Mouse (Mus musculus): ENCODE data around the gene D030056L22Rik.

Gene D030056L22Rik

DNA sequence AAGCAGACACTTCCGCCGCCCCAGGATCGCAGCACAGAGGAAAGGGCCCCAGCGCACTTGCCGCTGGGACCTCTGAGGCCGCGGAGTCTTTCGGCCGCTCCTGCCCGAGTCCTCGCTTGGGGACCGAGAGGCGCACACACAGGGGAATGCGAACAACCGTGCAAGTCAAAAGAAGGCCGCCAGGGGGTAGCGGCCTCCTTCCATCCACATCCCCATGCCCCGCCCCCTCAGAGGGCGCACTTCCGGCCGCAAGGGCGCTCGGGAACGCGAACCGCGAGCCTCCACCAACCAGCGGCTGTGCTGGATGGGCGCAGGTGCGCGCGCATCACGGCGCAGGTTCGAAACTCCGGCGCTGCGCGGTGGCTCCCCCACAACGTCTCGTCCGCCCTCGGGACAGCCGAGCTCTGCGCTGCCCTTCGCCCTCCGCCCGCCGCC lies at the start of gene D030056L22Rik:
Gene D030056L22Rik, plus strand, starts transcription at position 328 of the 435 bp plus-strand sequence.
- peak; percentile 98 for DNase-seq

- DNase-seq: no peak
Measured at GRCm38 (mm10) chr19:18663904-18664303, 49.1 kb upstream of the D030056L22Rik start.

GRCm38 (mm10) chr19:18666966-18667365 lies 46.0 kb upstream of the D030056L22Rik start:
- DNase-seq: no peak

DNA sequence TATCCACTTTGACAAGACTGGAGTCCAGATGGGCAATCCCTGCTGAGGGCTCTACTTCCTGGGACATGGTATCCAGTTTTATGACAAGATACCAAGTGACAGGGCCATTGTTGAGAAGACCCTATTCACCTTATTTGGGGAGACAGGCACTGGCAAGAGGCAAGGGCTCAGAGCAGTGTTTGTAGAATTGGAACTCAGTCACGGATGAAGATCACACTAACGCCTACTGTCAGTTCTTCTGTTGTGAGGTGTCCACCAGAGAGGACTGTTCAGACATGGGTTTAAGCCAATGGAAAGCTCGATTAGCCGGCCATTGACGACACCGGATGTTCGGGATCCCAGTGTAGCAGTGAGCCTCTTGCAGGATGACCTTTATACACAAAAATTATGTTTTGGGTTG lies 43.4 kb upstream of the D030056L22Rik start:
- DNase-seq: no peak

GRCm38 (mm10) chr19:18670608-18671007 lies 42.4 kb upstream of the D030056L22Rik start, which contains the start of gene Carnmt1:
Gene Carnmt1 (plus strand): TSS chr19:18670764.
- peak; percentile 99 for DNase-seq

GRCm38 (mm10) chr19:18671056-18671741 lies 41.8 kb upstream of the D030056L22Rik start:
- peak; percentile 29 for DNase-seq

DNA sequence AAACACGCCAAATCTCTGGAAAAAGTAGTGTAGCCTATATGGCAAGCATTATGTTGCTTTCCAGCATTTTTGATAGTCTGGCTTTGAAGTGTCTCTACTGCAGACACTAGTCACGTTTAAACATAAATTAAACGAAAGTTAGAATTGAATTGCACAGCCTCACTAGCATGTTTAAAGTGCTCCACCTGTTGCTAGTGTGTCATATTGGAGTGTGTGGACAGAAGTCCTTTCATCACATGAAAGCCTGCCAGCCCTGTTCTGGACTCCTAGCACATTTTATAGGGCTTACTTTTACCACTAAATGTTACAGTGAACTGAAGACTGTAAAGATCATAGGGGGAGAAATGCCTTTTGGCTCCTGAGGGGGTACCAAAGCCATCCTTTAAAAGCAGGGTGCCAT lies 40.5 kb upstream of the D030056L22Rik start:
- no peak for DNase-seq

DNA sequence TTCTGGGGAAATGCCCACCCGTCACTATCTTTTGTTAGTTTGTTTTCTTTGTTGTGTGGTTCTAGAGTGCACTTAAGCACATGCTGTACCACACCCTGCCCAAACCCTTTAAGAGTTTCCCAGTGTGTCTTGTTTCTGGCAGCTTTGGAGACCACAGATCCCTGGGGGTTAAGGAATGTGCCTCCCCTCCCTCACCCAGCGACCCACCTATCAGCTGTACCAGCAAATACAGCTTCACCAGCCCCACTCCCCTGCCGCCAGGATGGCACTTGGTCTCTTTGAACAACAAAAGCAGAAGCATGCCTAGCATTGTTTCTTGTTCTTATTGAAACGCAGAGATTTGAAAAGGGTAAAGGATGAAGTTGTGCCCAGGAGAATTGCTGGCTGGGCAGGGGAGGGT lies 39.9 kb upstream of the D030056L22Rik start:
- no peak for DNase-seq

GRCm38 (mm10) chr19:18682142-18682541 lies 30.9 kb upstream of the D030056L22Rik start:
- no peak for DNase-seq

- peak; percentile 60 for DNase-seq
Measured at GRCm38 (mm10) chr19:18687556-18687955, 25.4 kb upstream of the D030056L22Rik start.

DNA sequence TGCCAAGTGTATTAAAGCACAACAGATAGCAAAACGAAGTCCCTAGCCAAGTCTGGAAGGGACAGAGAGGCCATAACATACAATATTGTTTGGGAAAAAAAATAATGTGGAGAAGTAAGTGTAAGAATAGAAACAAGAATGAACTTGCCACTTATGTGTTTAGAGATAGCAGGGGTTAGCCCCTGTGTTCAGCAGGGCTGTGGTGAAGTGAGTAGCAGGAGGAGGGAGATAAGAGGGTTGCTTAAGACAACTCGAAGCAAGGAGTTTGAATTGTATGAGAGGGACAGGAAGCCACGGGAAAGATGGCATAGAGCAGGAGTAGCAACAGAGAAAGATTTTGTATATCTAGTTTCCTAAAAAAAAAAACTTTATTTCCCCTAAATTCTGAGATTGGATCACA lies 20.8 kb upstream of the D030056L22Rik start:
- DNase-seq: no peak

- DNase-seq: no peak
Measured at GRCm38 (mm10) chr19:18692768-18693167, 20.2 kb upstream of the D030056L22Rik start.

- no peak for DNase-seq
Measured at GRCm38 (mm10) chr19:18695116-18695515, 17.9 kb upstream of the D030056L22Rik start.

DNA sequence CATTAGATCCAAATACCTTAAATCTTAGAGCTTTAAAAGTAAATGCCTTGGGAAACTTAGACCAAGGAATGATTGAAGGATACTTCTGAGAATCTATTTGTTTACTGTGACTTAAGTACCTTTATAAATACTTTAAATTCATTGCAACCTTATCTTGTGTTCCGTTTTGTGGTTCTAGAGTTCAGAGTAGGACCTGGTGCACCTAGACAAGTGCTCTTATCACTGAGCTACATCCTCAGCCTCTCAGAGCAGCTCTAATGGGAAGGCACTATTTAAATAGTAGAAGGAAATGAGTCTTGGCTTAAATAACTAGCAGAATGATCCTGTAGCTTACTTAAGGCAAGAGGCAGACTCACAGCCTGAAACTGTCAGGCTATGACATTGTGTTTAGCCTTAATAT lies 17.4 kb upstream of the D030056L22Rik start:
- DNase-seq: no peak

DNA sequence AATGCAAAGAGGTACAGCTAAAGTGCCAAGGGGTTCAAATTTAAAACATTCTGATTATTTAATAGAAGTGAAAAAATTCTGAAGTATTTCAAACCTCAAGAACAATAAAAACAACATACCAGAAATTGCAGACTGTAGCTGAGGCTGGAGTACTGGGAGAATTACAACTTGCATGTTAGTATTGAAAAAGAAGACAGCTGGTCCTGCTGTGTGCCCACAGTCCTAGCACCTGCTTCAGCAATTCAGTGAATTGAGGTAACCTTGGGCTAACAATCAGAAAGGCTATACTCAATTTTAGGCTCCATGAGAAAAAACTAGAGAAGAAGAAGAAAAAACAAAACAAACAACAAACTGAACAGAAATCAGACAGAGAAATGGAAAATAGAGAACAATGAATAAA lies 4.9 kb upstream of the D030056L22Rik start:
- no peak for DNase-seq

GRCm38 (mm10) chr19:18710903-18711302 lies 2.1 kb upstream of the D030056L22Rik start:
- DNase-seq: no peak

DNA sequence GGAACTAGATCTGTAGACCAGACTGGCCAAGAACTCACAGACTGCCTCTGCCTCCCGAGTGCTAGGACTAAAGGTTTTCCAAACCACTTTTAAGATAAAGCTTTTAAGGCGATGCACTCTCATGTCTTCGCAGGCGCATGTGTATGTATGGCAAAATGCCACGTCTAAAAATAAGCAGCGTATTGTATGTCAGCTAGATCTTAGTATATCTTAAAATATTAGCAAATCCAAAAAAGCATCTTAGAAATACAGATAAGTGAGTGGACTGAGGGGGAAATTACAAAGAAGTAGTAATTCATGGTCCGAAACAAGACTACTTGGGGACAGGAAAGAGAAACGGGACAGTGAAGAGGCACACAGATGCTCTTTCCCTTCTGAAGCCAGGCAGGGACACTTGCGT lies 1.4 kb upstream of the D030056L22Rik start:
- DNase-seq: no peak

- DNase-seq: no peak
Measured at GRCm38 (mm10) chr19:18712153-18712865, 684 bp upstream of the D030056L22Rik start.

GRCm38 (mm10) chr19:18713357-18713756 lies 364 bp downstream of the D030056L22Rik start:
- peak; percentile 63 for DNase-seq

GRCm38 (mm10) chr19:18716374-18716773 lies 3.4 kb downstream of the D030056L22Rik start:
- DNase-seq: peak; percentile 81

GRCm38 (mm10) chr19:18720337-18720736 lies 7.3 kb downstream of the D030056L22Rik start:
- no peak for DNase-seq

GRCm38 (mm10) chr19:18725186-18725585 lies 12.2 kb downstream of the D030056L22Rik start:
- no peak for DNase-seq

- DNase-seq: no peak
Measured at GRCm38 (mm10) chr19:18730255-18730654, 17.3 kb downstream of the D030056L22Rik start.

GRCm38 (mm10) chr19:18731077-18731476 lies 18.1 kb downstream of the D030056L22Rik start:
- no peak for DNase-seq
